Mouse (Mus musculus) liver, adult 2 months (tissue): ENCODE results near the gene Exoc3l2.

ENCODE experiments used
- CTCF ChIP-seq: fragments of 200-500 bp; IDR thresholded peaks from 2 replicates; pipeline ENCODE4 v1.5.1; 2011; ENCODE audit warnings: low read depth, low read length, control low read depth
- POLR2A ChIP-seq: fragments of 200-500 bp; IDR thresholded peaks from 2 replicates; pipeline ENCODE4 v1.6.1; 2011; ENCODE audit warnings: low read length, control low read depth; ENCODE audit not compliant: insufficient read depth; ENCODE audit errors: extremely low read depth

DNA sequence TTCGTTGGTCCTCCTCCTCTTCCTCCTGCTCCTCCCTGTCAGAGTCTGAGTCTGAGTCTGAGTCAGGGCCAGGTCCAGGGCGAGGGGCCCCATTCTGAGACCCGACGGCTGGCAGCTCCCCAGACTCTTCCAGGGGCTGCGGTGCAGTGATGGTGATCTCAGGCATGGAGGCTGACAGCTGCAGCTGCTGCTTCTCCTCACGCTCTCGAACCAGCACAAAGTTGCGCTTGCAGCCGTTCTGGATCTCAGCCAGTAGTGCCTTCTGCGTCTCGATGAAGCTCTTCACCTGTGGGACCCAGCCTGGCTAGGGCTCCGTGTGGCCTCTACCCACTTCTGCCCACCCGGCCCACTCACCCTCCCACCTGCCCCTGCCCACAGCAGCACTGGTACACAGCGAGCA lies 69.1 kb downstream of the Exoc3l2 start:
- TF ChIP-seq CTCF (no peak), POLR2A (no peak)
